Mouse (Mus musculus): ENCODE data around the gene Dock9.
"Not testable (repeated sequence)": the region's sequence is repeated elsewhere in the genome, so short reads cannot be mapped to it uniquely, and the experiment has no call there.

The Dock9 gene

DNA sequence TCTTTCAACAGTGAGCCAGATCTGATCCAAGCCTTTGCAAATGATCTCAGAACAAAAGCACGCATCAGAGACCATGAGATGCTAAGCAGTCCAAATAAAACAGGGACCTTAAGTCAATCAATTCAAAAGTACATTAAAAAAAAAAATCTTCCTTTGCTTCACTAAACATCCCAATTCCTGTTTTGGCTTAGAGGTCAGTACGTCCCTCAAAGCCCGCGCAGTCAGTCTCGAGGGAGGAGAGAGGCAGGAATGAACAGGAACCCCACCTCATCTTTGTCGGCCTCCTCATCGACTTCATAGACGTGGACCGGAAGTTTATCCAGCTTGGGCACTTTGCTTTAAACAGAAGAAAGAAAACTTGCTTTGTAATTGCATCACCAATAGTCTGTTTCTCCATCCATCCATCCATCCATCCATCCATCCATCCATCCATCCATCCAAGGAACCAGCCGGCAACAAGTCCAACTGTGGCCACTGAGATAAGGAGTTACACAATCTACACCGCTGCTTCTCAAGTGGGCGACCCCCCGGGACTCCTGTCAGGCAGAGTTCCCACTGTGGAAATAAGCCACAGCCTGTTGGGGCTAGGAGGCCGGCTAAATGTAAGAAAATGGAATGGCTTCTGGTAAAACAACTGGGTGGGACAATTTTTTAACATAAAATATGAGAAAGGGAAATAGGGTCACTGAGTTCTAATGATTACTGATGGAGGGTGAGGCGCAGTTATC, 137.3 kb downstream of the Dock9 start:
- DNase-seq (ENCODE audit: low spot score in 2 of 2): no peak

DNA sequence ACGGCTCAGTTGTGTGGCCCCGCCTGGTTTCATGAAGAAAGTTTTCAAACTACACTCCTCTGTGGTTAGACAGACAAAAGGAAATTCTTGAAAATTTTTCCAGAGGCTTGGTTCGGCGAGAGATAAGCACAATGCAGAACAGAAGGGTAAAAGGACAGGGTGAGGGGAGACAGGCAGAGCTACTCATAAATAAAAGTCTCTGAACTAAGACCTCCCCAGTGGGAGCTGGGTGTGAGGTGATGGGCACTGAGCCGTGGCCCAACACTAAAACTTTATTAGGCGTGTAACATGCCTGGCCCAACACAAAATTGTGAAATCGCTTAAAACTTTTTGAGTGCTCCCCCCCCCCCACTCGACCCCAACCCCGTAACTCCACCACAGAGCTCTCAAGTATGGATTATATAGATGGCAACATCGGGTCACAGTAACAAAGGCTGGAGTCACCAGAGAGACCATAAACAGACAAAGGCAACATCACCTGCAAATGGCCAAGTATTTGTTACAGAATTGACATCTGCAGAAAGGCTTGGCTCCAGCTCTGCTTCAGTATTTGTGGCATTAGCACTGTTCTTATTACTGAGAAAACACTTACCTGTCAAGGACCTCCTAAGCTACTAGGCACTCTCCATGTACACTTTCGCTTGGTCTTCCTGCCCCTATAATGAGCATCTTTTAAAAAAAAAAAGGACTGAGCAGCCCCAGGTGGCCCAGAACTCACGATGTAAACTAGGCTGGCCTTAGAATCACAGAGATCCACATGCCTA, 138.4 kb downstream of the Dock9 start:
- DNase-seq (ENCODE audit: low spot score in 2 of 2): no peak

DNA sequence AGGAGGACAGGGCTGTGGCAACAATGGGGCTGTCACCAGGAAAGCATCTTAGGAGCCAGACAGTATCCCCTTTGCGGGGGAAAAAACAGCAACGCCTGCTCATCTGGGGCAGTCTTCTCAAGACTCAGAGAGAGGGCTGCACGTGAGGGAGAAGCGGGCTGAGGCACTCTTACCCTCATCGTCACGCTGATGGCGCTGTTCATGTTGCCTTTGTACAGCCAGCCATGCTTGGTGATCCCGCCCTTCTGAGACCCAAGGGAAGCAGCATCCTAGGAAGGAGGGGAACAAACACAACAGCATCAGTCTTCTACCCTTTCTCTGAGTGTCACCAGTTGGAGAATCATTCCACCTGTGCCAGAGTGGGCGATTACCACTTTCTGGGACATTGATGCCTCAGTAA, 139.1 kb downstream of the Dock9 start:
- DNase-seq (ENCODE audit: low spot score in 2 of 2): no peak

DNA sequence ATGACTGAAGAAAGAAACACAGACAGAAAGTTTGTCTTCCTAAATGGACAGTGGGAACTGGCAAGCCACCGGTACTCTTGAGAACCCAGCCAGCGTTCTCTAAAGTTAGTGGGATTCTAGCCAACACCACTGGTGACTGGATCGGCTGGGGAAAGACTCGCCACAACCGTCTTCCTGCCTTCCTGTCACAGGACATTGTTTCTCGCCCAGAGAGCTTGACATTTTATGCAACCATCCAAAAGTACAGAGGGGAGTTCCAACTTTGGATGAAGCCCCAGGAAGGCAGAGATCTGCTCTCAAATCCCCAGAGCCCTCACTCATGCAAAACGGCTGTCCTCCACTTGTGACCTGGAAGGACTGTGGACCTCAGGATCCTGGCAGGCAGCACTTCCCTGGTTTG, 140.0 kb downstream of the Dock9 start:
- no peak for DNase-seq (ENCODE audit: low spot score in 2 of 2)

DNA sequence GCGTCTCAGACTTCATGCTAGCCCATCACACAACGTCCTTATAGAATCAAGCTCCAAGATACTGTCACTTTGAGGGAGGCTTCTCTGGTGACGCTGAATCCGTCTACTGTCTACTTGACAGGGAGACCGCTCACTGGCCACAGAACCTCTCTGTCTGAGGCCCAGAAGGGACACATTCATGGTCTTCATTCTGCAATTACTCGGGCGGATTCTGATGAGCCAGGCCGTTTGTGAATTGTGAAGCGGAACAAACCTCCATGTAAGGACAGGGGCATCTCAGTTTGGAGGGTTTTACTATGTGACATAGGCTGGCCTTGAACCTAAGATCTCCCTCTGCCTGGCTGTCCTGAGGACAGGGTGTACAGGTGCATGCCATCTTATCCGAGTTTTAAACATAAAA, 140.7 kb downstream of the Dock9 start:
- no peak for DNase-seq (ENCODE audit: low spot score in 2 of 2)

DNA sequence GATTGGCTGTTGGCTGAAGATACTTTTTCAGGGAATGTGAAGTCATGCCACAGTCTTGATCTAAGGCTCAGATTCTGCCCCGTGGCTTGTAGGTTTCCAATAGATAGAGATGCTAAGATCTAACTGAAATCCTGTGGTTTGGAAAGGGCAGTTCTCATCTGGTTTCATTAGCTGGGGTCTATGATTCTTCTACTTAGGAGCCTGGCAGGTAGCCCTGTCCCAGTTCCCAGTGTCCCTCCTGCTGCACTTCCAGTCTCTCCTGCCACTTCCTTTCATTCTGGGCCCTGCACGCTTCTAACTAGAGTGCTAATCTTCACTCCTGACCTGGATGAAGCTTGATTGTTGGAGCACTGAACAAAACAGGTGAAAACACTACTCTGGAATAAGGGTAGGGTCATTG, 142.7 kb downstream of the Dock9 start:
- DNase-seq (ENCODE audit: low spot score in 2 of 2): no peak

DNA sequence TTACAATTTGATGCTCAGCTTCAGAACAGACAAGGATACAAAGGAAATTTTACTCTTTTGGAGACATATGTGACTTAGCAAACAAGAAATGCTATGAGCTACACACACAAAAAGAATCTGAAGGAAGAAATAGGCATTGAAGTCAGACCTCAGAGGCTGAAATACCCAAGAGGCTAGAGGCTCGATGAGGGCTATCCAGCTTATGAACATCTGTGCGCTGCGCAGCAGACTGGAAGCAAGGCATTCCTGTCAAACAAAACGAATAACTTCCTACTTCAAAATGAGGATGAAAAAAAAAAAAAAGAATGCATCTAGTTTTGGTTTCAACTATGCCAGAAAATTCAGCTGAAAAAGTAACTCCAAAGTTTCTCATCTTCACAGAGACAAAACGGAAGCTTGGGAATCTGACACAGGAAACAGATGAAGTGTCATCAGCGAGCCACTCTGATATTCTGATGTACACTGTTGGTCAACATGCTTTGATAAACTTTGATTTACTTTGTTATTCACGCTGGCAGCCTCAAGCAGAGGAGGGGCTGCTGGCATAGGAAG, 143.1 kb downstream of the Dock9 start:
- DNase-seq (ENCODE audit: low spot score in 2 of 2): no peak

DNA sequence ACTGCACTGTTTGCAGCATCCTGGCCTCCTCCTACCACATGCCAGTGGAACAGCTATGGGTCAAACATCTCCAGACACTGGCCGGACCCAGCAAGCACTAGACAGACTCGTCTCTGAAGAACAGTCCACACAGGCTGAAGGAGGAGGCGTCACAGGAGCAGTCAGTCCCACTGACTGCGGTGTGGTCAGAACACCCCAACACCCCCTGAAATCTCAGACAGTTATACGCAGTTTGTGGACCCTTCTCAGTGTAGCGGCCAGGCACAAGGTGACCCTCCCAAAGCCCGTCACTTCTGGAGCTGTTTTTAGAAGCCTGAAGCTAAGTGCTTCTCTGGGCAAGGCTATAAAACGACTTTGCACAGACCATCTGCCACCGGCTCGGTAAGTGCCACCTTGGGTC, 143.9 kb downstream of the Dock9 start:
- no peak for DNase-seq (ENCODE audit: low spot score in 2 of 2)

DNA sequence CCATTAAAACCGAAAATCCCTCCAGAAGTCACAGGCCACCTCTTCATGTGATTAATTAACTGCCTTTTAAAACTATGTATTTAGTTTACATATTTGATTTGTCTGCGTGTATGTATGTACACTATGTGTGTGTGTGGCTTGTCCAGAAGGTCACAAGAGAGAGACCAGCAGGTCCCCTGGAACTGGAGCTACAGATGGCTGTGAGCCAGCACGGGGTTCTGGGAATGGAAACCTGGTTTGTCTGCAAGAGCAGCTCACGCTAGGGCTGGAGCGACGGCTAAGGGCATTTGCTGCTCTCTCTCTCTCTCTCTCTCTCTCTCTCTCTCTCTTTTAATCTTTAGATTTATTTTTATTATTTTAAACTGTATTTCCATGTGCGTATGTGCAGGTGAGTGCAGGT, 144.4 kb downstream of the Dock9 start:
- no peak for DNase-seq (ENCODE audit: low spot score in 2 of 2)

DNA sequence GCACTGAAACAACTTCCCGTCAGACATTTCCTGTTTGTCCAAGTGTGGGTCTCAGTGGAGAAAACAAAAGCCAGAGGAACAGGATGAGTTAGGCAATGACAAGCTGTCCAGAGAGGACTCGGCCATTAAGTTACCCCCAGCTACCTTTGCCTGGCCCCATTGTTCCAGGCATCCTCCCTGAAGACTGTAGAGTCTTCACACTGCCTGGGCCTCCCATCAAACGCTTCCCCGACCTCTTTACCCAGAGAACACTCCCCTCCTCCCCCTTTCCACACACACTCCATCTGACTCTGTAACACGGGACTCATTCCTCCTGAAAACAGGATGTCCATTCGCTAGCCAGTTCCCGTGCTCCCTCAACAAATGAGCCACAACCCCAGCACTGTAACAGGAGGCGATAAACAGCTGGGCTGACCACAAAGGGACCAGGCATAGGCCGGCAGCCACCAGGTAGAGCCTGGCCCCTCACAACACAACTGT, 149.0 kb downstream of the Dock9 start:
- DNase-seq (ENCODE audit: low spot score in 2 of 2): no peak

DNA sequence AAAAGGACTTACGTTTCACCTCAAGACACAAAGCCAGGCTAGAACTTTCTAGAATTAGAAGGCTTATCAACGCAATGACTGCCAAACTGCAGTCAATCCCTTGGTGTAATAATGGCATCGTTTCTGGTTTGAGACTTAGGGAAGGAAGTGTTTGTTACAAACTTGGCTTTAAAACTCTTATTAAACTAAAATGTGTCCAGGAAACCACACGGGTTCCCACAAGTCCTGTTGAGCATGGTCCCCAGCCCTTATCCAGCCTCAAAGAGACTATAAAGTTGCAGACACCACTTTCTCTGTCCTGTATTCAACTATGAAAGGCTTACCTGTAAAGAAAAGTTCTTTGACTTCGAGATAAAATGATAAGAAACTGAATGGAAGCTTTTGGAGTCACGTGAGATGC, 149.9 kb downstream of the Dock9 start:
- DNase-seq (ENCODE audit: low spot score in 2 of 2): no peak

DNA sequence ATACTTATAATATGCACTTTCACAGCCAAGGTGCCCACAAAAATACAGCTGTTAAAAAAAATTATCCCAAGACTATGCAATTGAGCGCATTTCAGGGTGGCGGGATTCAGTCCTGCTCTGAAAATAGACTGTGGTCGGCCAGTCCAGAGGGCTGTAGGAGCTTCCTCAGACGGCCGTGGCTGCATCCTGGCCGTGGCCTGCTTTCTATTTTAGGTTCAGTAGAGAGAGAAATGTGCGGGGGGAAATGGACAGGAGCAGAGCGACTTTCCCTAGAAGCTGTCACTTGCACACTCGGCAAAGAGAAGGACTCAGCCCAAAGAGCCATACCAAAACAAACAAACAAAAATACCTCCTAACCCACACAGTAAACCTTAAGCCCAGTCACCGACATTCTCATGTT, 151.0 kb downstream of the Dock9 start:
- DNase-seq (ENCODE audit: low spot score in 2 of 2): no peak

DNA sequence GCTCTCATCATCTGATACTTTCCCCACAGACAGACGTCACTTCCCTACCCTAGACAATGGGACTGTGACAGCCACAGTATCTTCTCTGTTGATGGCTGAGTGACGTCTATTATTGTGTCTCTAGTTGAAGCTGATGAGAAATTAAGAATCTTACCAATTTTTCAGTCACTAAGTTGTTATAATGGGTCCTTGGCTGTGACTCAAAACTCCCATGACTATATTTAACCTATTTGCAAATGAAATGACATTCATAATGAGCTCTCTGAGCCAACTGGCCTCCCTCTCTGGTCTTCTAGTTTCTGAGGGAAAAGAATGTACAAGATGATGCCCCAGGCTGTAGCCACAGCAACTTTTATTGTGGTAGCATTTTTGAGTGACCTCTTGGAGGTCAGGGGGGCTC, 153.3 kb downstream of the Dock9 start:
- no peak for DNase-seq (ENCODE audit: low spot score in 2 of 2)

DNA sequence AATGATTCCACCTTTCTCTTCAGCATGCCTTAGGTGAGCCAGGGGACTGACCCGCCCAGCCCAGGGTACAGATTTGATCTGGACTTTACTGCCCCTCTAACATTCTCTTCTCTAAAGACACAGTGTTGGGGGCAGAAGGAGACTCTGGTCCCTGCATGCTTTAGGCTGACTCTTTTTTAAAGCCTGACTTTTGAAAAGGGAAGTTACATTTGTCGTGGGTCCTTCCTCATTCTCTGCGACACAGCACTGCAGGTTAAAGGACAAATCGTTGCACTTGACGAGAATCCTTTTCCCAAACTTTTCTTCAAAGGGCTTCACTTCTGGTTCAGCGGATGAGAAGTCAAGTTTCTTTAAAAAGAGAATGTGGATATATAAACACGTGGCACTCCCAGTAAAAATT, 156.4 kb downstream of the Dock9 start:
- DNase-seq (ENCODE audit: low spot score in 2 of 2): no peak

DNA sequence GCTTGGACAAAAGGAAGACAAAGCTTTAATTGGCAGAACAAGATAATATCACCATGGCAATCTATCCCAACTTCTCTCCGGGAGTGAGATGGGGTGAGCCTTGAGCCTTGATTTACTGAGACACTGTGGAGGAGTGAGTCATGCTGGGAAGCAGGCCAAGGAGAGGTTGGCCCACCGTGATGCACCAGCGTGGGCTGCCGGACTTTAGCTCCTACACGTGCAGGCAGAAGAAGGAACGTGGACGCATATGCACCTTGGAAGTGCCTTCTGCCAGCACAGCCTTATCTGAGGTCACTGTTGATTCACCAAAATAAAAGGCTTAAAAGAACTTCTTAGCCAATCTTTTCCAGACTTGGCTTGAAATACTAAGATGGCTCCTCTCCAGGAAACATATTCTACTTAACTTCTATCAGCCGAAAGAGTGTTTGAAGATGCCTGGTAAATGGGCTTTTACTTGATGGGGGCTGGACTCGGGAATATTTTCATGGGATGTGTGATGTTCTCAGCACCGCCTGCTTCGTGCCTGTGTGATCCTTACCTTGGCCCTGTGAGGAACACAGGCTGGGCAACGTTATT, 160.6 kb downstream of the Dock9 start:
- DNase-seq (ENCODE audit: low spot score in 2 of 2): no peak

DNA sequence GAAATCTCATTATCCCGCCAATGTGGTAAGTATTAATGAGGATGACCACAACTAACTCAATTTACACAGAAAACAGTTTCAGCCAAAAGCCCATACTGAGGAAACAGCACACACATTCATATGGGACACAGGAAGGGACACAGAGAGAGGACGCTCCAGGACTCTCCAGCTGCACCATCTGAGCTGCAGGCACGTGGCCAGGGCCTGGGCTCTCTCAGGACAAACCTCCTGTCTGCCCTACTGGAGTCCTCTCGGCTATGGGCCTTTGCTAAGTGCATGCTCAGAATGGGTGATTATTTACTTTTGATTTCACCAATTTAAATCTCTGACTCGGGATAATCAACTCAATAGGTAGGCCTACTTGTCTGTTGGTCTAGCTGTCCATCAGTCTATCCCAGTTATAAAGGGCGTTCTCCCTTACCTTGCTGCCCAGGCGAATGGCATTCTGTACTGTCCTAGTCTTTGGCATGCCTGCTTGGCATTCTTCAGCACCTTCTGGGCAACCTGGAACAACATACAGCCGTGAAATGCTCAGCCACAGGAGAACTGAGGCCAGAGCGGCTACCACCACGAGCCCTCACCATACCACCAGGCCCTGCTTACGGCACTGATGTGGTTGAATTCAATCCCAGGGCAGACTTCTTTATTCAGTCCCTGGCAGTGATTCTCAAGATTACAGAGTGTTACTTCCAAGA, 162.8 kb downstream of the Dock9 start:
- DNase-seq (ENCODE audit: low spot score in 2 of 2): no peak

DNA sequence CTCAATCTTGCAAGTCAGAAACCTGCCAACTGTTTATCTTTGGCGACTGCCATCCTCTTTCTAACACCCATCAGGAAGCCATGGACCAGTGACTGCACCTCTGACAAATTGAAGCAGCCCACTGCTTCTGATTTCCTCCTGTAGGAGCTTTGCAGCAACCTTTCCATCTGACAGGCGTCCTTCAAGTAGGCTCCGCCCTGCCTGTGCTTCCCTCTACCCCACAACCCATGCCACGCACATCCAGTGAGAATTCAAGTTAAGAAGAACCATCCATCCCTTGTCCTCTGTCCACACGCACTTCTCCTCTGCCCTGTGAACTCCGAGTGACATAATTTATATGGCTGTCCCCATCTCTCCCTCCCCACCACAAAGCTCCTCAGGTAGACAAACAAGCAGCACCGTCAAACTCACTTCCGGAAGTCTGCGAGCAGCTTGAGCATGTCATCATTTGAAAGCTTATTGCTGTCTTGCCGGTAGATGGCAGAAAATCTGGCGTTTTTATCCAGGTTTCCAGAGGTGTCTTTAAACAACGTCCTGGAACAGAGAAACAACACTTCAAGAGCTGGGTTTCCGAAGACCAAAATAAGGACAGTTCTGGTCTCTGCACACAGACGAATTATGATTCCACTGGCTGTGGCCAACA, 163.4 kb downstream of the Dock9 start:
- DNase-seq (ENCODE audit: low spot score in 2 of 2): no peak

DNA sequence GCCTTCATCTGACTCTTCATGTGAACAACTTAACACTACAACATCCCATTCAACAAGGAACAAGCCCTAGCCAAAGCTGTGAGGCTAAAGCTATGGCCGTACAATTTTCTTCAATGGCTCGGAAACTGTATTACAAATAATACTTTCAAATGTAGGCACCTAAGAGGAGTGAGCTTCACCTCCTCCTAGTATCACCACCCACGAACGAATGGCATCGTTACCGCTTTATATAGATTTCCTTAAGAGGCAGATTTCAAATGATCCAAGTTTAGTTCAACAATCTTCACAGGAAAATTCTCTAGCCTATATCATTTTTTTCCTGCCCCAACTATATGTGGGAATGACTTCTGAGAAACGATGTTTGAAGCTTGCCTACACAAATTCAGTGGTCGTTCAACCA, 165.7 kb downstream of the Dock9 start:
- DNase-seq (ENCODE audit: low spot score in 2 of 2): no peak

DNA sequence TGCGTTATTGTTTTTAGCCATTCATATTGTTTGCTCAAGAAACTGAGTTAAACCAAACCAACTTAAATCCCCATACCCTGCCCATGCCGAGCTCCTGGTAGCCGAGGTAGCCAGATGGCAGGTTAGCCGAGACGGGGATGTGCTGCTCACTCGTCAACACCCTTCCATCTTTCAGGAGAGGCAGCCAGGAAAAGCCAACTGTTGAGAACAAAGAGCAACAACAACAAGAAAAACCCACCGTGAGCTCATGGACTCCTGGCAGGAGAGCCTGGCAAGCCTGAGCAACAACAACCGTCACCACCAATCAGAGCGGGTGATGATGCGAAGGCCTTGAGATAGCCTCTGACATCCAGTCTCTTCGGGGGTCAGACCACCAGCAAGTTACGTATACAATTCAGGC, 170.9 kb downstream of the Dock9 start:
- no peak for DNase-seq (ENCODE audit: low spot score in 2 of 2)

DNA sequence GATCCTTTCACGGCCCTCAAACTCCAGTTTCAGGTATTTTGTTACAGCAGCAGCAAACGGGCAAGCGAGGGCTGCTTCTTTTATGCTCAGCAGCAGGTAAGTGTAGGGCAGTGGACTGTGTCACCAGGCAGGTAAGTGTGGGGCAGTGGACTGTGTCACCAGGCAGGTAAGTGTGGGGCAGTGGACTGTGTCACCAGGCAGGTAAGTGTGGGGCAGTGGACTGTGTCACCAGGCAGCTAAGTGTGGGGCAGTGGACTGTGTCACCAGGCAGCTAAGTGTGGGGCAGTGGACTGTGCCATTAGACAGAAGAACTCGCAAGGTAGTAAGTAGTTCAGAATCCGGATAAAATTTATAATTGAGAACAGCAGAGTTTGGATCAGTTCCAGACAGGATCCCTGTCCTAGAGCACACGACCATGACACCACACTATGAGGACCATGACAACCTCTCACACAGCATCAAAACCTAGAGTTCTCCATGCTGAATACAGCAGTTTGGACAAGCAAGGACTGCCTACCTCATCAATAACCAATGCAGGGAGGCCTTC, 173.6 kb downstream of the Dock9 start:
- DNase-seq (ENCODE audit: low spot score in 2 of 2): not testable (repeated sequence)

DNA sequence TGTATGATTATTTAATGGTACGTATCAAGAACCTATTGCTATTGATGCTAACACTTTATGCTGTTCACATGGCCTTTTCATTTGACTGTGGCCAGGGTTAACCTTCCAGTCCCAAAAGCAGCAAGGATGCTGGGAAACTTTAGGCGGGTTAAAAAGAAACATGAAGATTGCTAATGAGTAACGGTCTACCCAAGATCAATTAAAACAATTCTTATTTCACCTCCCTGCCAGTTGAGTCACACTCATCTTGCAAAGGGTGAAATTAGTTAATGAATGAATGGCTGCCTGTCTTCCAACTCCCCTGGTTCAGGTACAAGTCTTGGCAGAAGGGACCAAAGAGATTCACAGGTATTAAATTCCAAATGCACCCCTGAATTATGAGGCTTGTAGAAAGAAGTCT, 175.8 kb downstream of the Dock9 start:
- DNase-seq (ENCODE audit: low spot score in 2 of 2): no peak

All from natural killer cell, adult 2 months (primary cell).